Mouse (Mus musculus): ENCODE measurements around the gene Gpr31b. TPM values are rescaled to one million over a fixed set of nuclear protein-coding genes. Genes with fewer than 3 reads are reported as not detected.
"Not testable (repeated sequence)": the region's sequence is repeated elsewhere in the genome, so short reads cannot be mapped to it uniquely, and the experiment has no call there.

The Gpr31b gene
- polyA plus RNA-seq, 1 experiment from 2014 or later: not detected

DNA sequence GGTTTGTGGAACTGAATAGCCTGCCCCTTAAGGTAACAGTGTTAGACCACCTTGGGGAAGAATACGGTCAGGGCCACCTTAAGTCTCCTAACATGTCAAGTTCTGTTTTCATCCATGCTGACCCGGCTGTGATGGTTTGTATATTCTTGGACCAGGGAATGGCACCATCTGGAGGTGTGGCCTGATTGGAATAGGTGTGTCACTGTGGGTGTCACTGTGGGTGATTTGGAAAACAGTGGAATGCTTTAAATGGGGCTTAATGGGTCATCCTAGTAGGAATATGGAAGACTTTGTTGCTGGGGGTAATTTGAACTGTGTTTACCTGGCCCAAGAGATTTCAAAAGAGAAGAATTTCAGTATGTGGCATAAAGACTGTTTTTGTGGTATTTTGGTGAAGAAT is 47.7 kb downstream of the Gpr31b start:
- not testable (repeated sequence) for H3K9ac ChIP-seq (replicated peaks; ENCODE audit: low read depth, low read length); H3K36me3 ChIP-seq (ENCODE audit: control insufficient read depth, insufficient read depth, low read length); H3K27me3 ChIP-seq (ENCODE audit: control insufficient read depth, insufficient read depth, low read length); H3K4me2 ChIP-seq (ENCODE audit: low read depth, low read length); H3K4me3 ChIP-seq (ENCODE audit: low read depth, low read length); H3K4me1 ChIP-seq (ENCODE audit: control insufficient read depth, insufficient read depth, low read length); ATAC-seq (ENCODE audit: low read depth); H3K27ac ChIP-seq (ENCODE audit: low read depth, low read length); H3K9me3 ChIP-seq (ENCODE audit: control insufficient read depth, low read length)
- 89% methylated on average over 2 of the region's 2 CpGs for WGBS

- H3K27me3 ChIP-seq (ENCODE audit: control insufficient read depth, insufficient read depth, low read length); H3K36me3 ChIP-seq (ENCODE audit: control insufficient read depth, insufficient read depth, low read length); H3K4me1 ChIP-seq (ENCODE audit: control insufficient read depth, insufficient read depth, low read length); H3K9ac ChIP-seq (replicated peaks; ENCODE audit: low read depth, low read length); H3K27ac ChIP-seq (ENCODE audit: low read depth, low read length); H3K4me2 ChIP-seq (ENCODE audit: low read depth, low read length); H3K4me3 ChIP-seq (ENCODE audit: low read depth, low read length); ATAC-seq (ENCODE audit: low read depth); H3K9me3 ChIP-seq (ENCODE audit: control insufficient read depth, low read length): not testable (repeated sequence)
- 95% methylated on average over 5 of the region's 5 CpGs for WGBS
These were observed 49.9 kb downstream of the Gpr31b start for GRCm38 (mm10) chr17:13002243-13002642.

Other genes with a start within 250 kb of the Gpr31b start
- 0.28 and 0.66 TPM in 2 replicates for gene Mas1, start 184.2 kb downstream of the Gpr31b start, polyA plus RNA-seq (2014; fragmentation: Nextera tagmentation; extraction: Ambion mirVana)
- gene Mrgprh, start 176.3 kb downstream of the Gpr31b start, polyA plus RNA-seq (2014; fragmentation: Nextera tagmentation; extraction: Ambion mirVana): not detected in 2 replicates
- 1.6 and 2.0 TPM in 2 replicates for gene Pnldc1, start 142.1 kb downstream of the Gpr31b start, polyA plus RNA-seq (2014; fragmentation: Nextera tagmentation; extraction: Ambion mirVana)
- 375 and 416 TPM in 2 replicates for gene Tcp1, start 136.6 kb downstream of the Gpr31b start, polyA plus RNA-seq (2014; fragmentation: Nextera tagmentation; extraction: Ambion mirVana)
- 128 and 133 TPM in 2 replicates for gene Mrpl18, start 136.0 kb downstream of the Gpr31b start, polyA plus RNA-seq (2014; fragmentation: Nextera tagmentation; extraction: Ambion mirVana)
- 1.3 and 1.4 TPM in 2 replicates for gene Acat3, start 111.7 kb downstream of the Gpr31b start, polyA plus RNA-seq (2014; fragmentation: Nextera tagmentation; extraction: Ambion mirVana)
- 188 and 294 TPM in 2 replicates for gene Acat2, start 91.5 kb downstream of the Gpr31b start, polyA plus RNA-seq (2014; fragmentation: Nextera tagmentation; extraction: Ambion mirVana)
- gene Wtap, start 58.1 kb downstream of the Gpr31b start, polyA plus RNA-seq (2014; fragmentation: Nextera tagmentation; extraction: Ambion mirVana): 119 and 126 TPM in 2 replicates
- 167 and 173 TPM in 2 replicates for gene Sod2, start 45.5 kb downstream of the Gpr31b start, polyA plus RNA-seq (2014; fragmentation: Nextera tagmentation; extraction: Ambion mirVana)
- gene Tcp10b, start 8.8 kb upstream of the Gpr31b start, polyA plus RNA-seq (2014; fragmentation: Nextera tagmentation; extraction: Ambion mirVana): 0.17 and 0.42 TPM in 2 replicates
- not detected in 2 replicates for gene Unc93a, start 79.5 kb upstream of the Gpr31b start, polyA plus RNA-seq (2014; fragmentation: Nextera tagmentation; extraction: Ambion mirVana)
- not detected in 2 replicates for gene Smok2a, start 168.9 kb upstream of the Gpr31b start, polyA plus RNA-seq (2014; fragmentation: Nextera tagmentation; extraction: Ambion mirVana)
- not detected in 2 replicates for gene Smok2b, start 178.0 kb upstream of the Gpr31b start, polyA plus RNA-seq (2014; fragmentation: Nextera tagmentation; extraction: Ambion mirVana)